Comparison of ENCODE assay signal across 9 mouse cellular contexts in the genomic region with DNA sequence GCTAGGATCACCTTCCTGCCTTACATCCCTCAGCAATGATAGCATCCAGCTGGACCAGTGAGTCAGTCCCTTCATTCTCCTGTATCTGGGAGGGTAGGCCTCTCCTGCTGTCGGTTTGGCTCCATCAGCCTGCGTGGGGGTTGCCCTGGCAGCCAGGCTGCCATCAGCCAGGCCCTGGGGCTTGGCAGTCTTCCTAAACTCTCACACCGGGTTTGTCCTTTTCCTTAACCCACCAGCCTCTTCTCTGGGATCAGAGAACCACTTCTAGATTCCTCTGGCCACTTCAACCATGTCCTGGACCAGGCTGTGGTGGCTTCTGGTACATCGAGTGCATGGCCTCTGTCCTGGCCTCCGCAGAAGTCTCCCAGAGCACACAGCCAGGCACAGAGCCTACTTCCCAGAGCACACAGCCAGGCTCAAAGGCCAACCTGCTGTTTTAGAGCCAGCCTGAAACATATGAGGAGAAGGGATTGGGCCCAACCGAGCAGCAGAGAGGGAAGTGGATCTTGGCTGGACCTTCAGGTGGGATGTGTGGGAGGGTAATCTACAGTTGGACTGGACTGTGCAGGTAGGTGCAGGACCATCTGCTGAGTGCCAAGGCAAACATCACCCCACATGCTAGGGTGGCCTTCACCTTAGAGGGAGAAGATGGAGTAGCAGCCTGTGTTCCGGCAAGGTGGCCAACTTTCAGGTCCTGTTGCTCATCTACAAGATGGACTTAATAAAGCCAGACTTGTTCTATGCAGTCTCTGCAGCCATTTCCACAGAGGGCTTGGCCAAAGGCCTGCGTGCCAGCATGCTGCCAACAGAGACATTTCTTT.
A peak's percentile ranks its signal among the peaks of the same experiment; 100 is the strongest.
DNase-seq lines count a peak whose midpoint lies in the region; ATAC-seq lines count a peak whose summit lies in the region.
"Had no signal": no experiment of that assay in that cellular context is flagged by ENCODE, and none has a peak within 500 bp of the region (broad histone marks: within the 10 kb centered on the region; RNA-seq: fewer than 3 reads in every experiment).

No protein-coding gene starts in this region.

- H3K9ac ChIP-seq in heart, embryonic 12.5 days: no peak overlapping the region
- H3K9ac ChIP-seq in midbrain, embryonic 15.5 days: no peak overlapping the region
- H3K9ac ChIP-seq: heart, embryonic 15.5 days had no signal

- H3K4me1 ChIP-seq in heart, embryonic 12.5 days (replicated peaks): peaks cover 2% of the 10 kb centered on the region; the same call in 1 of the 2 replicates
- H3K4me1 ChIP-seq in midbrain, embryonic 10.5 days: peaks cover 23% of the 10 kb centered on the region
- peaks cover 4% of the 10 kb centered on the region for H3K4me1 ChIP-seq in midbrain, embryonic 15.5 days

- ATAC-seq in heart, embryonic 12.5 days (ENCODE audit: insufficient number of reproducible peaks, low FRiP score): no peak
- no peak for ATAC-seq in midbrain, embryonic 15.5 days (replicated peaks)

- peak; percentile 11 to 21 for DNase-seq in heart, adult 9 months (ENCODE audit: low spot score in 2 of 2)
- DNase-seq in midbrain, embryonic 10.5 days (ENCODE audit: low spot score): no peak
- peak; percentile 93 for DNase-seq in cerebellum, adult 9-11 months
- DNase-seq in layer of hippocampus, adult 9-11 months: peak; percentile 55
- no peak for DNase-seq in gastrocnemius, adult 8-10 months (ENCODE audit: low spot score in 2 of 2)
- DNase-seq in lung, postnatal 4 days: no peak

- peaks cover 92% of the 10 kb centered on the region for H3K27me3 ChIP-seq in heart, embryonic 12.5 days (replicated peaks)
- H3K27me3 ChIP-seq in midbrain, embryonic 10.5 days (ENCODE audit: low read depth, poor library complexity, severe bottlenecking): peaks cover 45% of the 10 kb centered on the region
- H3K27me3 ChIP-seq in midbrain, embryonic 15.5 days (replicated peaks): peaks cover 9% of the 10 kb centered on the region

- WGBS in heart, embryonic 12.5 days: 73% methylated on average over 8 of the region's 8 CpGs
- WGBS in midbrain, embryonic 10.5 days: 90% methylated on average over 8 of the region's 8 CpGs
- 83% methylated on average over 8 of the region's 8 CpGs for WGBS in midbrain, embryonic 15.5 days

- H3K4me2 ChIP-seq in heart, embryonic 12.5 days: no peak overlapping the region
- H3K4me2 ChIP-seq in midbrain, embryonic 15.5 days: no peak overlapping the region
- H3K4me2 ChIP-seq: heart, embryonic 15.5 days had no signal

- H3K4me3 ChIP-seq in heart, embryonic 12.5 days: no peak overlapping the region
- H3K4me3 ChIP-seq in midbrain, embryonic 10.5 days: no peak overlapping the region
- no peak overlapping the region for H3K4me3 ChIP-seq in midbrain, embryonic 15.5 days
- H3K4me3 ChIP-seq: heart, embryonic 15.5 days had no signal

- H3K9me3 ChIP-seq in heart, embryonic 12.5 days (replicated peaks): no peaks in the 10 kb centered on the region
- peaks cover 17% of the 10 kb centered on the region; the same call in 1 of the 2 replicates for H3K9me3 ChIP-seq in midbrain, embryonic 10.5 days (replicated peaks)
- no peaks in the 10 kb centered on the region for H3K9me3 ChIP-seq in midbrain, embryonic 15.5 days
- H3K9me3 ChIP-seq: heart, embryonic 15.5 days had no signal

- no peak overlapping the region for H3K27ac ChIP-seq in heart, embryonic 12.5 days (ENCODE audit: poor library complexity, severe bottlenecking)
- 0 out of 2 replicates have a peak overlapping the region, but pooled peaks have one; percentile 1 for H3K27ac ChIP-seq in midbrain, embryonic 10.5 days (replicated peaks)
- no peak overlapping the region for H3K27ac ChIP-seq in midbrain, embryonic 15.5 days
- H3K27ac ChIP-seq: heart, embryonic 15.5 days had no signal

- H3K36me3 ChIP-seq in heart, embryonic 12.5 days: no peaks in the 10 kb centered on the region
- no peaks in the 10 kb centered on the region for H3K36me3 ChIP-seq in midbrain, embryonic 10.5 days
- no peaks in the 10 kb centered on the region for H3K36me3 ChIP-seq in midbrain, embryonic 15.5 days (replicated peaks)
- H3K36me3 ChIP-seq: heart, embryonic 15.5 days had no signal

Comparison
In these comparisons a context has a peak if more than half of its experiments do, and no peak if none do; other contexts are left out.
1. DNase-seq: peak in heart, adult 9 months (2 of 2), cerebellum, adult 9-11 months (single experiment) and layer of hippocampus, adult 9-11 months (single experiment); none in midbrain, embryonic 10.5 days (single experiment), gastrocnemius, adult 8-10 months (0 of 2) and lung, postnatal 4 days (0 of 2).